ENCODE assay signal across 8 mouse cellular contexts in the genomic region with DNA sequence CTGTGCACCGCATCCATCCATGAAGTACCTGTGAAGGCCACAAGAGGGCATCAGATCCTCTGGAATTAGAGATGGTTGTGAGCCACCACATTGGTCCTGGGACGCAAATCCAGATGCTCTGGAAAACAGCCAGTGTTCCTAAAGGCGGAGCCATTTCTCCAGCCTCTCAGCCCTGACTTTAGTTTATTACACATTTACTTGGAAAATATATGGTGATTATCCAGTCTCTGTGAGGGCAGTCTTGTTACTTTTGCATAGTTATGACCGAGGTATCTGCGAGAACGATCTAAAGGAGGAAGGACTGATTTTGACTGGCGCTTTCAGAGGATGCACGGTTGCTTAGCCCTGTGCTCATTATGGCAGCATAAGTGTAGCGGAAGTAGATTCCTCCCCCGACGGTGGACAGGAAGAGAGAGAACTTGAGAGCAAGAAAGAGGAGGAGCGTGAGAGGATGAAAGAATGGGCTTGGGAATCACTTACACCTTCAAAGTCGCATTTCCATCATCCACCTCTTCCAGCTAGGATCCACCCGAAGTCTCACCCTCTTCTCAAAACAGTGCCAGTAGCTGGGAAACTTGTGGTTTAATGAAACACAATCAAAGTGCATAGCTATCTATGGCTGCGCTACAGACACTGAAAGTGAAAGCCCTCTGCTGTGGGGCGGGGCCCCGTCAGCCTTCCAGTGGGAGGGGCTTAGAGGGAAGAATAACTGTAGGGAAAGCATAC. TPM values are rescaled to one million over a fixed set of nuclear protein-coding genes. Genes with fewer than 3 reads are reported as not detected.
A peak's percentile ranks its signal among the peaks of the same experiment; 100 is the strongest.
DNase-seq lines count a peak whose midpoint lies in the region; ATAC-seq and TF ChIP-seq lines count a peak whose summit lies in the region.

No protein-coding gene starts in this region.

- H3K9ac ChIP-seq in forebrain, postnatal 0 days = no peak overlapping the region; the same call in 1 of the 2 replicates
- 0 out of 2 replicates have a peak overlapping the region, but pooled peaks have one; percentile 12 for H3K9ac ChIP-seq in lung, embryonic 16.5 days (ENCODE audit: low read length)

- peak; percentile 93 for TF ChIP-seq CTCF in forebrain, postnatal 0 days (IDR thresholded peaks at IDR 0.05; ENCODE audit: low read depth)

- WGBS in forebrain, postnatal 0 days = 14% methylated on average over 17 of the region's 17 CpGs
- 9% methylated on average over 17 of the region's 17 CpGs for WGBS in lung, embryonic 16.5 days

- peak overlapping the region; percentile 37 for H3K4me3 ChIP-seq in forebrain, postnatal 0 days (ENCODE audit: low read depth, low read length)
- peak overlapping the region; percentile 52 for H3K4me3 ChIP-seq in lung, embryonic 16.5 days (ENCODE audit: low read length)

- no peaks in the 10 kb centered on the region for H3K36me3 ChIP-seq in forebrain, postnatal 0 days (ENCODE audit: insufficient read depth)
- H3K36me3 ChIP-seq in lung, embryonic 16.5 days (ENCODE audit: control insufficient read depth, insufficient read depth, low read length) = no peaks in the 10 kb centered on the region

- H3K4me1 ChIP-seq in forebrain, postnatal 0 days (ENCODE audit: insufficient read depth) = no peaks in the 10 kb centered on the region
- no peaks in the 10 kb centered on the region for H3K4me1 ChIP-seq in lung, embryonic 16.5 days (replicated peaks; ENCODE audit: control insufficient read depth, insufficient read depth, low read length)

- peak; percentile 73 for DNase-seq in MEL-GATA-1-ER (ENCODE audit: extremely low read depth, low read depth)
- peak; percentile 70 to 72 for DNase-seq in cerebellum, adult 18-20 months
- peak; percentile 91 for DNase-seq in forebrain, postnatal 0 days
- peak; percentile 92 for DNase-seq in layer of hippocampus, adult 9-10 months (ENCODE audit: low spot score)
- peak; percentile 58 for DNase-seq in ovary, postnatal 10 days (ENCODE audit: low spot score)
- peak; percentile 66 to 69 for DNase-seq in thymus, postnatal 10 days (ENCODE audit: low spot score in 2 of 2)

- no peaks in the 10 kb centered on the region for H3K9me3 ChIP-seq in forebrain, postnatal 0 days (ENCODE audit: low read length)
- no peaks in the 10 kb centered on the region for H3K9me3 ChIP-seq in lung, embryonic 16.5 days (ENCODE audit: control insufficient read depth, low read length)

- peak overlapping the region; percentile 56 for H3K4me2 ChIP-seq in forebrain, postnatal 0 days (ENCODE audit: low read depth)
- peak overlapping the region; percentile 57 for H3K4me2 ChIP-seq in lung, embryonic 16.5 days (ENCODE audit: low read depth, low read length)

- H3K27me3 ChIP-seq in forebrain, postnatal 0 days (ENCODE audit: insufficient read depth, low read length) = no peaks in the 10 kb centered on the region
- no peaks in the 10 kb centered on the region for H3K27me3 ChIP-seq in lung, embryonic 16.5 days (ENCODE audit: control insufficient read depth, insufficient read depth, low read depth, low read length)

- H3K27ac ChIP-seq in forebrain, postnatal 0 days (ENCODE audit: low read depth, low read length) = peak overlapping the region; percentile 68
- peak overlapping the region; percentile 55 for H3K27ac ChIP-seq in lung, embryonic 16.5 days (ENCODE audit: low read length)

- peak; percentile 94 for ATAC-seq in forebrain, postnatal 0 days
- peak; percentile 91 to 93 for ATAC-seq in hematopoietic stem cell, adult 5-6 weeks (replicated peaks in 1 of 2; ENCODE audit: insufficient read depth in 1 of 2, low FRiP score in 2 of 2, low TSS enrichment in 1 of 2, low read depth in 1 of 2, poor library complexity in 2 of 2, severe bottlenecking in 2 of 2)
- peak; percentile 92 for ATAC-seq in lung, embryonic 16.5 days (ENCODE audit: low read depth)

RNA-seq across cellular contexts. Expression of a gene that starts 26.5 kb away (rescaled TPM):
- 1.7 and 2.5 TPM in 2 replicates for total RNA-seq in forebrain, postnatal 0 days (2014; rRNA removed)
- 3.0 and 3.4 TPM in 2 replicates for polyA plus RNA-seq in forebrain, postnatal 0 days (2015; fragmentation: Nextera tagmentation; extraction: Ambion mirVana)
- total RNA-seq in hematopoietic stem cell, adult 5-6 weeks (2017) = 11.8 and 12.8 TPM in 2 replicates
- 7.3 and 7.9 TPM in 2 replicates for polyA plus RNA-seq in lung, embryonic 16.5 days (2015; fragmentation: Nextera tagmentation; extraction: Ambion mirVana)

RNA-seq across cellular contexts. Expression of a gene that starts 27.8 kb away (rescaled TPM):
- total RNA-seq in forebrain, postnatal 0 days (2014; rRNA removed) = 40.2 and 45.7 TPM in 2 replicates
- polyA plus RNA-seq in forebrain, postnatal 0 days (2015; fragmentation: Nextera tagmentation; extraction: Ambion mirVana) = 43.5 and 45.9 TPM in 2 replicates
- 1.5 and 2.6 TPM in 2 replicates for total RNA-seq in hematopoietic stem cell, adult 5-6 weeks (2017)
- 0.84 and 1.4 TPM in 2 replicates for polyA plus RNA-seq in lung, embryonic 16.5 days (2015; fragmentation: Nextera tagmentation; extraction: Ambion mirVana)

Comparison
In these comparisons a context has a peak if more than half of its experiments do, and no peak if none do; other contexts are left out.
1. Peak in every context shown above with its lines: DNase-seq, ATAC-seq, H3K4me3 ChIP-seq and H3K27ac ChIP-seq.
2. RNA of a gene that starts 27.8 kb away (total RNA-seq): 40.2 to 45.7 TPM in forebrain, postnatal 0 days; 1.5 to 2.6 TPM in hematopoietic stem cell, adult 5-6 weeks; every median in the first group is over 10 times any median in the second.